Mouse (Mus musculus) midbrain, embryonic 13.5 days (tissue): ENCODE measurements around the gene Jak1. TPM values are rescaled to one million over a fixed set of nuclear protein-coding genes. Genes with fewer than 3 reads are reported as not detected.

Experiments used
- ATAC-seq: fragments of 200-750 bp; cut with Nextera tagmentation; 2 replicates; pipeline ENCODE4 v1.8.0; 2017; ENCODE audit warnings: mild to moderate bottlenecking, moderate TSS enrichment, moderate library complexity
- H3K27ac ChIP-seq: fragments of 300-500 bp; sonication (generic); 2 replicates; pipeline ENCODE4 v1.5.1; 2015; ENCODE audit warnings: inconsistent platforms, mild to moderate bottlenecking, moderate library complexity
- H3K27me3 ChIP-seq: fragments of 300-500 bp; sonication (generic); 2 replicates; pipeline ENCODE4 v1.6.1; 2015; ENCODE audit warnings: mild to moderate bottlenecking, inconsistent platforms
- H3K36me3 ChIP-seq: fragments of 300-500 bp; sonication (generic); 2 replicates; pipeline ENCODE4 v1.6.1; 2015; ENCODE audit warnings: mild to moderate bottlenecking, inconsistent platforms
- H3K4me1 ChIP-seq: fragments of 300-500 bp; sonication (generic); replicated peaks from 2 replicates; pipeline ENCODE4 v1.6.1; 2015; ENCODE audit warnings: inconsistent platforms
- H3K4me2 ChIP-seq: fragments of 300-500 bp; sonication (generic); replicated peaks from 2 replicates; pipeline ENCODE4 v1.6.1; 2015; ENCODE audit warnings: moderate library complexity, mild to moderate bottlenecking, inconsistent platforms
- H3K4me3 ChIP-seq: fragments of 300-500 bp; sonication (generic); replicated peaks from 2 replicates; pipeline ENCODE4 v1.5.1; 2015; ENCODE audit warnings: mild to moderate bottlenecking, inconsistent platforms
- H3K9ac ChIP-seq: fragments of 300-500 bp; sonication (generic); replicated peaks from 2 replicates; pipeline ENCODE4 v1.6.1; 2015; ENCODE audit warnings: mild to moderate bottlenecking, inconsistent platforms
- H3K9me3 ChIP-seq: fragments of 300-500 bp; sonication (generic); 2 replicates; pipeline ENCODE4 v1.6.1; 2016; ENCODE audit warnings: mild to moderate bottlenecking, inconsistent platforms
- WGBS: fragments of 180-500 bp; shearing (Covaris S2); methylation state at CpG from one replicate; pipeline ENCODE4 v1.1.7; 2015; 5-methylcytosine and 5-hydroxymethylcytosine counted together
- polyA plus RNA-seq: library from polyadenylated mRNA; unstranded; fragments of >200 nt; fragmentation: Nextera tagmentation; extraction: Ambion mirVana; gene quantifications from 2 replicates; pipeline ENCODE4 v1.2.1, GENCODE M21; 2015

Jak1 gene
- polyA plus RNA-seq, 1 experiment from 2014 or later, result 47.9 TPM

DNA sequence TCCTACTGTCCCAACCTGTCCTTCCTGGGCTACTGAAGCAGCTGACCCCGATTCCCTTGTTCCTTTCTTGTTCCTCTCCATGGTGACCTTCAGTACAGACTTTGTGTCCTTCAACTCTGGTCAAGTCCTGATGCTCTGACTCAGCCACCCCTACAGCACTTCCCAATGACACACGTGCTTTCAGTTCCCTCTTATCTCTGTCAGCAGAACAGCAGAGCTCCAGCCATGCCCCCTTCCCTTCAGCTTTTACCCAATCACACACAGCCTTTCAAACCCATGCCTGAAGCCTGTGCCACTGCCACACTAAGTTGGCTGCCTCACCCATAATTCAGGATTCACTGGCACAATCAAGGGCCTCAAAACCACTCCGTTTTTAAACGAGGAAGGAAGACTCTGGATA is 109.5 kb downstream of the Jak1 start:
- WGBS, result 88% methylated on average over 4 of the region's 4 CpGs
- H3K9me3 ChIP-seq, result no peaks in the 10 kb centered on the region
- H3K36me3 ChIP-seq, result peaks cover 66% of the 10 kb centered on the region
- H3K27me3 ChIP-seq, result no peaks in the 10 kb centered on the region
- H3K9ac ChIP-seq, result no peak overlapping the region
- H3K27ac ChIP-seq, result no peak overlapping the region
- H3K4me2 ChIP-seq, result no peak overlapping the region
- ATAC-seq, result no peak
- no peaks in the 10 kb centered on the region for H3K4me1 ChIP-seq
- no peak overlapping the region for H3K4me3 ChIP-seq

DNA sequence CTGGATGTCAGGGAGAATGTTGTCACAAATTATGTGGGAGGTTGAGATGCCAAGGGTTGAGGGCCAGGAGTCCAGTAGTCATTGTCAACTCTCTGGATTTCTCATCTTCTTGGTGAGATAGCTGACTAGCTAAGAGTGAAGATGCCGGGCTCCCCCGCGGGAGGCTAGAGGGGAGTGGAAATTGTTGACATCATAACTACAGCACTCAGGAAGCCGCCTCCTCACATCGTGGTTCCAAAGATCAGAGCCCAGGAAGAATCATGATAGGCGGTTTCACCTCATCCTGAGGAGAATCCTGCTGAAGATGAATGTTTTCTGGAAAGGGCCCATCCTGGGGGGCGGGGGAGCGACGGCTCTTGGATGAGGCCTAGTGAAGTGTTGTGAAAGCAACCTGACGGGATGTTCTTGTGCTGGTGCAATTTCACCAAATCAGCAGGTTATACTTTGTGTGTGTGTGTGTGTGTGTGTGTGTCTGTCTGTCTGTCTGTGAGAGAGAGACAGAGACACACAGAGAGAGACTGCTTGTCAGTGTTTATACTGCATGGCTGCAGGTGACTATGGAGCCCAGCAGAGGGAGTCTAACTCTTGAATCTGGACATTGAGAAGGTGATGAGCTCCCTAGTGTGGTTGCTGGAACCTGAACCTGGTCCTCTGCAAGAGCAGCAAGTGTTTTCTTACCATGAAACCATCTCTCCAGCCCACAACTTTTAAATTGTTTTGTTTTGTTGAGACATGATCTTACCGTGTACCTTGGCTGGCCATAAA is 118.0 kb downstream of the Jak1 start:
- WGBS, result 89% methylated on average over 11 of the region's 11 CpGs
- no peak for ATAC-seq
- peaks cover 21% of the 10 kb centered on the region for H3K36me3 ChIP-seq
- no peak overlapping the region for H3K27ac ChIP-seq
- no peak overlapping the region for H3K4me3 ChIP-seq
- H3K4me1 ChIP-seq, result peaks cover 17% of the 10 kb centered on the region
- H3K9ac ChIP-seq, result no peak overlapping the region
- no peaks in the 10 kb centered on the region for H3K9me3 ChIP-seq
- no peaks in the 10 kb centered on the region for H3K27me3 ChIP-seq
- no peak overlapping the region for H3K4me2 ChIP-seq

DNA sequence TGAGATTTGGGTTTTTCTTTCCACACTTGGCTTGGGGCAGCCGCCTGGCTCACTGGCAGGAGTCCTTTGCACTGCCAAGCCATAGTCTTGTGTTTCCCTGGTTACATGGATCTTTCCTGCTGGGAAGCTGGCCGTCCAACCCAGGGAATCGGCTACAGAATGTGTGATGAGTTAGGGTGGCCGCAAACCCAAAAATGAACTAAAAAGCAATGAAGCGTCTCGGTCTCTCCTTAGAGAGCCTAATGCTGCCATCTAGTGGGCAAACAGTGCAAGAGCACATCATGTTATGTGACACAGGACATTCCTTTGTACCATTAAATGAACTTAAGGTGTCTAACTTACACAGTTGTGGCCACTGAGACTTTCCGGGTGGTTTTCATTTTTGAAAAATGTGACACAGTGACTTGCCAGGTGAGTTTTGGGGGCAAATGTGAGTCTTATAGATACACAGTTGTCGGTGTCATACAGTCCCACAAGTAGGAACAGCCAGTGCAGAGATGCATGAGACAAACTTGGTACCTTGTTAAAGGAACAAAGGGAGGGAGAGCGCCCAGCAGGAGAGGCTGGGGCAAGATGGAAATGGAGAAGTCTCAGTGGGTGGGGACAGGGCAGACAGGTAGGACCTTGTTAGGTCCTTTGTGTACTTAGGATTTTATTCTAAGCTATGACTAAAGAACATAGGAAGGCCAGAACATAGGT is 118.9 kb downstream of the Jak1 start:
- no peak overlapping the region for H3K4me3 ChIP-seq
- WGBS, result 21% methylated on average over 9 of the region's 9 CpGs
- ATAC-seq, result peak; percentile 84
- peaks cover 16% of the 10 kb centered on the region for H3K36me3 ChIP-seq
- no peaks in the 10 kb centered on the region for H3K27me3 ChIP-seq
- no peaks in the 10 kb centered on the region for H3K9me3 ChIP-seq
- H3K27ac ChIP-seq, result no peak overlapping the region
- peaks cover 17% of the 10 kb centered on the region for H3K4me1 ChIP-seq
- H3K4me2 ChIP-seq, result peak overlapping the region; percentile 35
- H3K9ac ChIP-seq, result no peak overlapping the region

DNA sequence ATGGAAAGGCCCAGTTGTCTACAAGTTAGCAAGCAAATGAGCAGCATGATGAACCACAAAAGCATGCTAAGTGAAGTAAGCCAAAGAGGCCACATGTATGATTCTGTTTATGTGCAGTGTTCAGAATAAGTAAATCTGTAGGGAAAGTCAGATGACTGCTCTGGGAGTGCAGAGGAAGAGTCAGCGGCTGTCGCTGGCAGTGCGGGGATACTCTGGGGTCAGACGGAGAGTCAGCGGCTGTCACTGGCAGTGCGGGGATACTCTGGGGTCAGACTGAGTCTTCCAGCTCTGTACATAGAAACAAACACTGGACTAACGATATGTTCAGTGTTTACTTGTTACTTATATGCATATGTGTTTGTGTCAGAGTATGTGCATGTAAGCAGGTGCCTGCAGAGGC is 120.3 kb downstream of the Jak1 start:
- WGBS, result 70% methylated on average over 7 of the region's 7 CpGs
- Histone ChIP-seq H3K9me3 (no peaks in the 10 kb centered on the region), H3K4me3 (no peak overlapping the region), H3K9ac (no peak overlapping the region), H3K27me3 (no peaks in the 10 kb centered on the region), H3K36me3 (peaks cover 5% of the 10 kb centered on the region; the same call in 1 of the 2 replicates), H3K4me2 (no peak overlapping the region), H3K27ac (no peak overlapping the region), H3K4me1 (peaks cover 17% of the 10 kb centered on the region)
- no peak for ATAC-seq

DNA sequence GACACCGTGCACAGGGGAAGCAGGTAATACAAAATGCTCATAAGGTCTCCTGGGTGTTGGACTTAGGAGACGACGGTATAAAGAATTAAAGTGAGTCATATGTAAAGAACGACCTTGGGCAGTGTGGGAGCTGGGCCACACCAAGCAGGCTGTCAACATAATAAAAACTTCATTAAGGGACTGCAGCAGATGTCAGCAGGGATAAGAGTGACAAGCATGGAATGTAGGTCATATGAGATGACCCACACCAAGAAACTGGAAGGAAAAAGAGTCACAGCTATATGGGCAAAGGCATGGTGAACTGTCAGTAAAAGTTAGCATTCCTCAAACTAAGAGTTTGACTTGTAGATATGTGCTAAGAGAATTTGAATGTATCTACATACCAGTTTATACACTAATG is 120.7 kb downstream of the Jak1 start:
- peaks cover 5% of the 10 kb centered on the region; the same call in 1 of the 2 replicates for H3K36me3 ChIP-seq
- 43% methylated on average over 4 of the region's 4 CpGs for whole genome bisulfite sequencing
- ATAC-seq, result no peak
- peaks cover 17% of the 10 kb centered on the region for H3K4me1 ChIP-seq
- no peaks in the 10 kb centered on the region for H3K27me3 ChIP-seq
- no peak overlapping the region for H3K4me3 ChIP-seq
- H3K9me3 ChIP-seq, result no peaks in the 10 kb centered on the region
- H3K27ac ChIP-seq, result no peak overlapping the region
- H3K9ac ChIP-seq, result no peak overlapping the region
- H3K4me2 ChIP-seq, result no peak overlapping the region

DNA sequence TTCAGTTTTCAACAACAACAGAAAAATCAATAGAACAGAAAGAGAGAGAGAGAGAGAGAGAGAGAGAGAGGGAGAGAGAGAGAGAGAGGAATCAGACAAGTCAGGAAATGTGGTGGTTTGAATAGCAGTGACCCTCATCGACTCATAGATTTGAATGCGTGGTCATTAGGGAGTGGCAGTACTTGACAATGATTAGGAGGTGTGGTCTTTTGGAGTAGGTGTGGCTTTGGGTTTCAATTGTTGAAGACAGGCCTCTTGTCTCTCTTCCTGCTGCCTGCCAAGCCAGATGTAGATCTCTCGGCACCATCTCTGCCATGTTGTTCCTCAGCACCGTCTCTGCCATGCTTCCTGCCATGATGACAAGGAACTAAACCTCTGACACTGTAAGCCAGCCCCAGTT is 121.2 kb downstream of the Jak1 start:
- Histone ChIP-seq H3K27me3 (no peaks in the 10 kb centered on the region), H3K4me2 (no peak overlapping the region), H3K4me1 (peaks cover 17% of the 10 kb centered on the region), H3K36me3 (peaks cover 5% of the 10 kb centered on the region; the same call in 1 of the 2 replicates), H3K9ac (no peak overlapping the region), H3K9me3 (no peaks in the 10 kb centered on the region), H3K4me3 (no peak overlapping the region), H3K27ac (no peak overlapping the region)
- WGBS, result 49% methylated on average over 4 of the region's 4 CpGs
- ATAC-seq, result no peak

DNA sequence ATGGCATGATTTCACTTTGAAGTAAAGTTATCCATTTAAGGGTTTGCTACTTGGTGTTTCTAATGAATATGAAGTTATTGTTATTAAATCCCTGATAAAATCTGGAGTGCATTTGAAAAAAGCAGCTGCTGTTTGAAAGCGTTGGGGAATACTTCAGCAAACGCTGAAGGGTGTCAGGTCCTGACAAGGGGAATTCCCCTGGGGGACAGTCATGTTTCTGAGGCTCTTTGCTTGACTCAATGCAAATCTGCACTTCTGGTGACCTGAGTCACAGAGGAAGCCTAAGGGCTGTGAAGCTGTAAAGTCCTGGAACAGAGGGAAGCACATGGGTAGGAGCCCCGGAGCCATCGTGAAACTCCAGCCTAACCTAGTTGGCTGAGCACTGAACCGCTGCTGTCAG is 123.3 kb downstream of the Jak1 start:
- no peaks in the 10 kb centered on the region for H3K9me3 ChIP-seq
- H3K4me3 ChIP-seq, result no peak overlapping the region
- H3K27ac ChIP-seq, result no peak overlapping the region
- no peak for ATAC-seq
- H3K4me1 ChIP-seq, result peaks cover 17% of the 10 kb centered on the region
- 82% methylated on average over 5 of the region's 5 CpGs for WGBS
- H3K4me2 ChIP-seq, result no peak overlapping the region
- H3K36me3 ChIP-seq, result no peaks in the 10 kb centered on the region
- H3K27me3 ChIP-seq, result no peaks in the 10 kb centered on the region
- H3K9ac ChIP-seq, result no peak overlapping the region

DNA sequence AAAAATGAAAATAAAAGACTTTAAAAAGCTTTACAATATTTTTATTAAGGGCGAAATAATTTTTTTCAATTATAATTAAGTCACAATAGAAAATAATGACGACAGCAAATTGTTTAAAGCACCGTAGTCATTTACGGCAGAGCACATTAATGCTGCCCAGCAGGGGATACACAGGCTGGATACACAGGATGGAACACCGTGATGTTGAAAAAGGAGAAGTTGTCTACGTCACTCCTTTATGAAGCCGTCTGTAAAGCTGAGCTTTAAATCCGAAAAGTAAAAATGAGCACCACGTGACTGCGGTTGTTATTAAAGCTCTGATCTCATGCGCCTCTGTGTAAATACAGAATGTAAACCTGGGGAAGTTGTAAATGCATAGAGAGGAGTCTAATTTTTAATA is 127.1 kb downstream of the Jak1 start:
- Histone ChIP-seq H3K36me3 (no peaks in the 10 kb centered on the region), H3K27me3 (no peaks in the 10 kb centered on the region), H3K27ac (no peak overlapping the region), H3K4me3 (no peak overlapping the region), H3K9ac (no peak overlapping the region), H3K4me1 (no peaks in the 10 kb centered on the region), H3K9me3 (no peaks in the 10 kb centered on the region), H3K4me2 (no peak overlapping the region)
- 85% methylated on average over 11 of the region's 11 CpGs for WGBS
- ATAC-seq, result no peak

DNA sequence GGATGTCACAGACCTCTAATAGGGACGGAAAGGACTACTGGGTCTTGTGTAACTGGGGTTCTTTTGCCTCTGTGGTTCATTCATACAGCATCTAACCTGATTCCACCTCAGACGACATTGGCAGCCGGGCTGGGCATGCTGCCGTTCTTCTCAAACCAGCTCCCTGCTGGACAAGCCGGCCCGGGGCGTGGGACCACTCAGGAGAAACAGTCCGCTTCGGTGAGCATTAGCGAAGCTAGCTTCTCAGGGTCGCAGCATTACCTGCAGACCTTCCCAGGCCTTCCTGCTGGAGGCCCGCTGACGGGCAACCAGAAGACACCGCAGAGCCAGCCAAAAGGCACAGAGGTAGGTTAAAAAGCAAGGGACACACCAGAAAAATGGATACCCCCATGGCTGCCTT is 129.2 kb downstream of the Jak1 start:
- 93% methylated on average over 14 of the region's 14 CpGs for WGBS
- Histone ChIP-seq H3K4me1 (no peaks in the 10 kb centered on the region), H3K9ac (no peak overlapping the region), H3K27me3 (no peaks in the 10 kb centered on the region), H3K4me2 (no peak overlapping the region), H3K27ac (no peak overlapping the region), H3K4me3 (no peak overlapping the region), H3K9me3 (no peaks in the 10 kb centered on the region), H3K36me3 (no peaks in the 10 kb centered on the region)
- ATAC-seq, result no peak

DNA sequence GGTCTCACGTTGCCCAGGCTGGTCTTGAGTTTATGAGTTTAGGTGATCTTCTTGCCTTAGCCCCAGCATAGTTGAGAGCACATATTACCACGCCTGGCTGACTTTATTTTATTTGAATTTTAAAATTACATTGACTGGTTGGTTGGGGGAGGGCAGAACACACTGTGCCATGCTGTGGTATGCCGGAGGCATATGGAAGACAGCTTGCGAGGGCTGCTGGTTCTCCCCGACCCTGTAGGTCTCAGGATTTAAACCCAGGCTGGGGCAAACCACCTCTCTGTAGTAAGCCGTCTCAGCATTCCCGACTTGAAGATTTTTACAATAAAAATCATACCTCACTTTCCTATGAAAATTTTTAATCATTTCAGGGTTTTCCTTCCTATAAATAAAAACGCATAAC is 130.1 kb downstream of the Jak1 start:
- no peaks in the 10 kb centered on the region for H3K9me3 ChIP-seq
- H3K9ac ChIP-seq, result no peak overlapping the region
- no peak overlapping the region for H3K4me2 ChIP-seq
- H3K36me3 ChIP-seq, result no peaks in the 10 kb centered on the region
- ATAC-seq, result no peak
- no peak overlapping the region for H3K4me3 ChIP-seq
- H3K4me1 ChIP-seq, result no peaks in the 10 kb centered on the region
- 91% methylated on average over 8 of the region's 8 CpGs for WGBS
- H3K27me3 ChIP-seq, result no peaks in the 10 kb centered on the region
- no peak overlapping the region for H3K27ac ChIP-seq

DNA sequence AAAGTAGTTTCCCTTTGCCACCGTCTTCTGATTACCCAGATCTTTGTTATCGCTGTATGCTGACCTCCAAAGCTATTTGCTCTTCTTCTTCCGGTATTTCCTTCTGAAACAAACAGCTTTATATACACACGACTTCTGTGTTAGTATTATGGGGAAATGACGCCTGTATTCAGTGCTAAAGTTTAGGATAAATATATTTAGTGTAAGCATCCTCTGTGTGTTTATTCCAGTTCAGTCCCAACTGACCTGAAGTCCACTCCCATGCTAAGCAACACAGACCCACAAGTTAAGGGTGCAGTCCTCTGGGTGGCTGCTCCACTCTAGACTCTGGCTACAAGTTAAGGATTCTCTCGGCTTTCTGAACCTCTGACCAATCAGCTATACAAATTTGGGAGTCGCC is 144.1 kb downstream of the Jak1 start:
- Histone ChIP-seq H3K4me1 (no peaks in the 10 kb centered on the region), H3K9ac (no peak overlapping the region), H3K36me3 (no peaks in the 10 kb centered on the region), H3K4me2 (no peak overlapping the region), H3K9me3 (no peaks in the 10 kb centered on the region), H3K4me3 (no peak overlapping the region), H3K27ac (no peak overlapping the region), H3K27me3 (no peaks in the 10 kb centered on the region)
- ATAC-seq, result no peak
- 91% methylated on average over 7 of the region's 7 CpGs for WGBS

DNA sequence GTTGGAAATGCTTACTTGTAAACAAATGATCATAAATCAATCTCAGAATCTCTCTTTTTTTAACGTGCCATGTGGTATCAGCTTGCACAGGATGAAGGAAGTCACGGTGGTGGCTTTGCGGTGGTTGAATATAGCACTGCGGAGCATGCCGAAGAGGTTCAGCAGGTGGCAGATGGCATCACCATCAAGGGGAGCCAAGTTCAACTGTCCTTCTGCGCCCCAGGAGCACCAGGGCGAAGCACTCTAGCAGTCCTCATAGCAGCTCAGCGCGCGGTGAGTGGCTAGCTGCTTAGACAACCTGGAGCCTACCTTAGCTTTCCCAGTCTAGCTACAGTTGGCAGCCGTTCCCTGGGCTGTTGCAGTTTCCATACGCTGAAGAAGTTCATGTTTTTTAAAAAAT is 158.0 kb downstream of the Jak1 start:
- no peak overlapping the region for H3K27ac ChIP-seq
- no peak overlapping the region for H3K4me2 ChIP-seq
- no peaks in the 10 kb centered on the region for H3K4me1 ChIP-seq
- H3K9ac ChIP-seq, result no peak overlapping the region
- H3K9me3 ChIP-seq, result peaks cover 7% of the 10 kb centered on the region
- no peak for ATAC-seq
- no peak overlapping the region for H3K4me3 ChIP-seq
- H3K27me3 ChIP-seq, result no peaks in the 10 kb centered on the region
- peaks cover 34% of the 10 kb centered on the region for H3K36me3 ChIP-seq
- 95% methylated on average over 12 of the region's 12 CpGs for WGBS
